Mouse (Mus musculus): ENCODE results near the gene Pex26. TPM values are rescaled to one million over a fixed set of nuclear protein-coding genes. Genes with fewer than 3 reads are reported as not detected.

Gene Pex26
- polyA plus RNA-seq, 1 experiment: 13.5 TPM

DNA sequence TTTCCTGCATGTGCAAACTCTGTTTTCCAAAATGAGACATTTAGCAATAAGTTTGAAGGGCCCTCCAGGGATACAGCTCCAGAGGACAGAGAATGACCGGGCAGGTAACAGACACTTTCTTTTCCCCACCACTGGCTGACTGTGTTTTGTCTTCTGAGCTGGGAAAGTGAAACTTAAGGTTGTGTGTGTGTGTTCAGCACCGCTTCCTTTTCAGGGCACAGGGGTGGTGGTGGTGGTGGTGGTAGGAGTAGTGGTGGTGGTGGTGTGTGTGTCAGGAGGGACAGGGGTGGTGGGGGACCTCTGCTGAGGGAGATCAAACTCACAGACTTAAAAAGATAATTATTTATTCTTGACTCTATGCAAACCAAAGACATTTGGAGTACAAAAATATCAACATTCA lies 58.3 kb downstream of the Pex26 start:
- WGBS: 63% methylated on average over 2 of the region's 2 CpGs
- no peak overlapping the region for H3K4me3 ChIP-seq (replicated peaks; ENCODE audit: extremely low read depth, low read depth, low read length)
- DNase-seq: no peak
- H3K4me1 ChIP-seq (ENCODE audit: control insufficient read depth, insufficient read depth, low read length): peaks cover 3% of the 10 kb centered on the region; the same call in 1 of the 2 replicates
- TF ChIP-seq CTCF (IDR thresholded peaks at IDR 0.05; ENCODE audit: insufficient read depth, low read length): no peak
- no peak for TF ChIP-seq POLR2A (IDR thresholded peaks at IDR 0.05; ENCODE audit: borderline replicate concordance, extremely low read depth, low read depth, low read length)

DNA sequence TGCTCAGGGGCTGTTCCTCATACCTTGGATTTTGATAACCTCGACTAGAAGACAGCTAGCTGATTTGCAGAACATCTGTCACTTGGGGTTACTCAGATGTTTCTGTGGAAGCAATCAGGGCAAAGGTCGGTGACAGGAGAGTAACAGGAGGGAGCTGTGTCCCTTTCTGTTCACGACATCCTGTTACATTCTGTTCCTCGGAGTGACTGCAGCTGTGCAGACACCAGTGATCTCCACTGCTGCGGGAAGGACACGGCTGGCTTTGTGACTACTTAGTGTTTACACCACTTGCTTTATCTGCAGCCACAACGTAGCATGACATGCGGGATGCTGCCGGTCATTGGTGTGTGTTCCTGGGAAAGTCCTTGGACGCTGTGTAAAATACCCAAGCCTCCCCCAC lies 59.7 kb downstream of the Pex26 start:
- 40% methylated on average over 10 of the region's 10 CpGs for WGBS
- no peak for TF ChIP-seq CTCF (IDR thresholded peaks at IDR 0.05; ENCODE audit: insufficient read depth, low read length)
- TF ChIP-seq POLR2A (IDR thresholded peaks at IDR 0.05; ENCODE audit: borderline replicate concordance, extremely low read depth, low read depth, low read length): no peak
- Histone ChIP-seq H3K4me1 (ENCODE audit: control insufficient read depth, insufficient read depth, low read length) (peaks cover 13% of the 10 kb centered on the region), H3K4me3 (replicated peaks; ENCODE audit: extremely low read depth, low read depth, low read length) (no peak overlapping the region)
- no peak for DNase-seq

DNA sequence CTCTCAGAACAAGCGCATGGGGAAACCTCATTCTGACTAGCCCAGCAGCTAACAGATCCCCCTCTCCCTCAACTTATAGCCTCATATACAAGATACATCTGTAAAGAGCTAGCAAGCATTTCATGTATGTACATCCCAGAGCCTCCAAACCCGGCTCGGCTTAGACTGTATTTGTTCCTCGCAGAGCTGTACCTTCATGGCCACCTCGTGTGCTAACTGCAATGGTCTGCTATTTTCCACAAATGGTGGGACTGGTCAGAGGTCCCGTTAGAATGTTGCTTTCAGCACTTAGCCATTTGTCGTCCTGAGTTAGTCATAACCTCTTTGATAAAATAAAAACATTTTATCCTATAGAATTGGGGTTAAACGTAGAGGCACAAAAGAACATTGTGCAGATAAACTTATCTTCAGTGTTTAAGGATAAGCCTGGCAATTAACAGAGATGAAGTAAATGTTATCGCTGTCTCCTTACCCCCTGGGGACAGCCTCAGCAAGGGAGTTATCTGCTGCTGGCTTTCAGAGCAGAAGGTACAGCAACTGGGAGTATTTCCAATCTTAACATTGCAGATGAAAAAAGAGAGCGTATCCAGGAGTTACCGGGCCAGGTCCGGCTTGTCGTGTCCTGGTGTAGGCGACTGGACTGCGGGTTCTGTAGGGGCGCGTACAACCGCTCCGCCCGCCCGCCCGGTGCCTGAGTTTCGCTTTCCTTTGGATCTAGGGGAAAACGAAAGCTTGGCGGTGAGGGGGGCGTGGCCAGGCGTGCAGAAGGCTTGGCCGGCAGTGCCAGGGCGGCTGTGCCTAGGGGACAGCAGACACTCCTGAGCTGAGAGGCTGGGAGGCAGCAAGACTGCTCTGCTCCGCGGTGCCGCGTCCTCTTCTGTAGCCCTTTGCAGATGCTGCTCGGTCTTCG lies 61.9 kb downstream of the Pex26 start, which contains the start of gene Usp18:
Usp18 (plus strand) TSS at position 780 of the 910 bp plus-strand sequence.
- WGBS: 3% methylated on average over 35 of the region's 35 CpGs
- TF ChIP-seq POLR2A (IDR thresholded peaks at IDR 0.05; ENCODE audit: borderline replicate concordance, extremely low read depth, low read depth, low read length) (peak; percentile 97; the same call in 1 of the 2 replicates), CTCF (IDR thresholded peaks at IDR 0.05; ENCODE audit: insufficient read depth, low read length) (no peak)
- peaks cover 15% of the 10 kb centered on the region for H3K4me1 ChIP-seq (ENCODE audit: control insufficient read depth, insufficient read depth, low read length)
- peak; percentile 91 for DNase-seq
- peak within 1 kb of the TSS; percentile 75 for H3K4me3 ChIP-seq (replicated peaks; ENCODE audit: extremely low read depth, low read depth, low read length)

DNA sequence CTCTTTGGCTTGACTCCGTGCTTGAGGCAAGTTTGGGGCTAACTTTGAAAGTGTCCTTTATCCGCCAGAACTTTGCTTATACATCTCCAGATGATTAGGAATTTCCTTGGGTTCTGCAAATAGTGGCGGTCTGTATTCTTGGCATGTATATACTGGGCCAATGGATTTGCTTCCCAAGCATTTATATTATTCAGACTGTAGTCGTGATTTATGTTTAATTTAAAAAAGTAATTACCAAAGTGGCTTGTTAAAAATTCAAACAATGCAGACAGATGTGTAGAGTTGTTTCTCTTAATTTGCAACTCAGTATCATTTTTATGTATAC lies 62.5 kb downstream of the Pex26 start:
- Histone ChIP-seq H3K4me1 (ENCODE audit: control insufficient read depth, insufficient read depth, low read length) (peaks cover 15% of the 10 kb centered on the region), H3K4me3 (replicated peaks; ENCODE audit: extremely low read depth, low read depth, low read length) (peak overlapping the region; percentile 75)
- no peak for TF ChIP-seq POLR2A (IDR thresholded peaks at IDR 0.05; ENCODE audit: borderline replicate concordance, extremely low read depth, low read depth, low read length)
- no peak for TF ChIP-seq CTCF (IDR thresholded peaks at IDR 0.05; ENCODE audit: insufficient read depth, low read length)
- DNase-seq: no peak
- 2% methylated on average over 4 of the region's 4 CpGs for WGBS

Other genes with a start within 250 kb of the Pex26 start
- gene Mical3, start 52.7 kb upstream of the Pex26 start, polyA plus RNA-seq (2012; rRNA removed): 17.8 and 24.3 TPM in 2 replicates
- 3.2 and 12.0 TPM in 2 replicates for gene Tuba8, start 27.0 kb downstream of the Pex26 start, polyA plus RNA-seq (2012; rRNA removed)
- gene Usp18, start 62.2 kb downstream of the Pex26 start, polyA plus RNA-seq (2012; rRNA removed): 10.3 and 15.0 TPM in 2 replicates
- 0.70 and 0.76 TPM in 2 replicates for gene Slc6a13, start 116.6 kb downstream of the Pex26 start, polyA plus RNA-seq (2012; rRNA removed)
- gene Slc6a12, start 159.4 kb downstream of the Pex26 start, polyA plus RNA-seq (2012; rRNA removed): 0.54 and 0.66 TPM in 2 replicates

Data from lung, adult 2 months (tissue).